12 mouse cellular contexts compared by ENCODE assay signal in the genomic region with DNA sequence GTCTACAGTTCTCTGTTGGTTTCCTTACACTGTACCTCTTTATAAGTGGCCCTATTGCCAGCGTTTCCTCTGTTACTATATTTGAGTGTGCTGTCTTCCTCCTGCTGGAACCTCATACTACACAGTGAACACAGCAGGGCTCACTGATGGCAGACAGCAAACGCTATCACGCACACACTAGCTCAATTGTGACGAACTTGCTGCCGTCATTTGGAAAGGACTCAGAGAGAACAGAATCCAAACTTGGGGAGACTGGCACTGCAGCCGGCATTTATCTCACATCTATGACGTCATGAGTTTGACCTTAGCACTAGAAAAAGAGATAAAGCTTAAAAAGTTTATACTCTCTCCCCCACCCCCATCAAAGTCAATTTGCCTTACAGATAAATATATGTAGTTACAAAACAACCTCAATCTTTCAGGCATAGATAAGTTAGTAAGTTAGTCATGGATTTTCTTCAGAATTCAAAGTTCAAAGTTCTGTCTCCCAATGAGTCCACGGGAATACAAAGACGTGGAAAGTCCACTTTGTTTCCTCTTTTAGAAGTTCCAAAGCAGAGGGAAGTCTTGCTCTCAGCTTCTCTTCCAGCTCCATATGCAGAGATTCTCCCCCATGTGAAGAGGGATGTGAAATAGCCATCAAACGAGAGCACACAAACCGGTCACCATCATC.
DNase-seq lines count a peak whose midpoint lies in the region; ATAC-seq and TF ChIP-seq lines count a peak whose summit lies in the region.
"Had no signal": no experiment of that assay in that cellular context is flagged by ENCODE, and none has a peak within 500 bp of the region (broad histone marks: within the 10 kb centered on the region; RNA-seq: fewer than 3 reads in every experiment).

No protein-coding gene starts in this region.

- 25% methylated on average over 11 of the region's 11 CpGs for WGBS in intestine, postnatal 0 days

- ATAC-seq in CD4-positive, CD25-positive, alpha-beta regulatory T cell, adult 4 months, result peak; percentile 23
- ATAC-seq in intestine, postnatal 0 days, result peak; percentile 76
- no peak for ATAC-seq in inflammation-experienced regulatory T-cells, adult 6 months
- ATAC-seq in erythroid progenitor cell, adult 5-6 weeks (replicated peaks; ENCODE audit: low FRiP score, poor library complexity, severe bottlenecking), result no peak
- ATAC-seq: midbrain, embryonic 15.5 days had no signal

- H3K4me1 ChIP-seq in intestine, postnatal 0 days (replicated peaks; ENCODE audit: control insufficient read depth, insufficient read depth, low read length), result peaks cover 12% of the 10 kb centered on the region
- H3K4me1 ChIP-seq: hindbrain, embryonic 15.5 days; midbrain, embryonic 15.5 days had no signal

- no peak overlapping the region for H3K4me3 ChIP-seq in intestine, postnatal 0 days (ENCODE audit: low read depth, low read length)
- H3K4me3 ChIP-seq: hindbrain, embryonic 15.5 days; midbrain, embryonic 15.5 days had no signal

- peak; percentile 71 for DNase-seq in heart, adult 11 months
- DNase-seq in heart, postnatal 25 days (ENCODE audit: low spot score), result no peak
- DNase-seq in layer of hippocampus, adult 9-11 months, result peak; percentile 5
- DNase-seq in layer of hippocampus, adult 11-12 months (ENCODE audit: low spot score), result no peak
- DNase-seq: right cerebral cortex, postnatal 14 days had no signal

- H3K36me3 ChIP-seq in intestine, postnatal 0 days (ENCODE audit: control insufficient read depth, insufficient read depth), result no peaks in the 10 kb centered on the region
- H3K36me3 ChIP-seq: hindbrain, embryonic 15.5 days; midbrain, embryonic 15.5 days had no signal

- intact Hi-C loops in heart, postnatal 25 days (cut with DNase I), result no loop called here

- TF ChIP-seq CTCF in intestine, postnatal 0 days (IDR thresholded peaks at IDR 0.05; ENCODE audit: low read depth), result no peak

- no peaks in the 10 kb centered on the region for H3K27me3 ChIP-seq in intestine, postnatal 0 days (replicated peaks; ENCODE audit: control insufficient read depth, insufficient read depth, low read length)
- H3K27me3 ChIP-seq: hindbrain, embryonic 15.5 days; midbrain, embryonic 15.5 days had no signal

- H3K9me3 ChIP-seq in intestine, postnatal 0 days (ENCODE audit: control insufficient read depth), result no peaks in the 10 kb centered on the region
- H3K9me3 ChIP-seq: hindbrain, embryonic 15.5 days; midbrain, embryonic 15.5 days had no signal

- peak overlapping the region; percentile 39 for H3K4me2 ChIP-seq in intestine, postnatal 0 days (replicated peaks; ENCODE audit: low read depth)
- H3K4me2 ChIP-seq: hindbrain, embryonic 15.5 days; midbrain, embryonic 15.5 days had no signal

- H3K27ac ChIP-seq in intestine, postnatal 0 days (ENCODE audit: low read depth, low read length), result peak overlapping the region; percentile 91
- H3K27ac ChIP-seq: hindbrain, embryonic 15.5 days; liver, embryonic 14.5 days; midbrain, embryonic 15.5 days had no signal

- no peak overlapping the region for H3K9ac ChIP-seq in intestine, postnatal 0 days (ENCODE audit: low read depth, low read length)
- H3K9ac ChIP-seq: hindbrain, embryonic 15.5 days; liver, embryonic 14.5 days; midbrain, embryonic 15.5 days had no signal

Comparison
In these comparisons a context has a peak if more than half of its experiments do, and no peak if none do; other contexts are left out.
1. DNase-seq: peak in heart, adult 11 months (single experiment) and layer of hippocampus, adult 9-11 months (single experiment); none in heart, postnatal 25 days (single experiment) and layer of hippocampus, adult 11-12 months (single experiment).
2. ATAC-seq: peak in CD4-positive, CD25-positive, alpha-beta regulatory T cell, adult 4 months (single experiment) and intestine, postnatal 0 days (single experiment); none in inflammation-experienced regulatory T-cells, adult 6 months (single experiment) and erythroid progenitor cell, adult 5-6 weeks (single experiment).